17 mouse cellular contexts compared by ENCODE assay signal in the genomic region with DNA sequence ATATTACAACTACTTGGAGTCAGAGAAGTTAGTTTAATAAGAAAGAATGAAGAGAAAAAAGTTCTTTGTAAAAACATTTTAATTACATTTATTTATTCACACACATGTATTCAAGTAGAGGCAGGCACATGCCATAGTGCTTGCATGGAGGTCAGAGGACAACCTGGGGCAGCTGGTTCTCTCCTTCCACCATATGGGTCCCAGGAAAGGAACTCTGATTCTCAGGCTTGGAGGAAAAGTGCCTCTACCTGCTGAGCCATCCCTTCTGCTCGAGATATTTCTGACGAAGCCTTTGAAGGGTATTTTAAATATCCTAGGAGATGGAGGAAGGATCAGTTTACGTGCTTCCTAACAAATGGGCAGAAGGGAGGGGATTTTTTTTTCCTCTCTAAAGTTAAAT. TPM values are rescaled to one million over a fixed set of nuclear protein-coding genes. Genes with fewer than 3 reads are reported as not detected.
A peak's percentile ranks its signal among the peaks of the same experiment; 100 is the strongest.
DNase-seq lines count a peak whose midpoint lies in the region.
"Had no signal": no experiment of that assay in that cellular context is flagged by ENCODE, and none has a peak within 500 bp of the region (broad histone marks: within the 10 kb centered on the region; RNA-seq: fewer than 3 reads in every experiment).

No protein-coding gene starts in this region.

- H3K27ac ChIP-seq in limb, embryonic 10.5 days: no peak overlapping the region
- H3K27ac ChIP-seq: embryonic facial prominence, embryonic 13.5 days; forebrain, embryonic 13.5 days; heart, embryonic 10.5 days; hindbrain, embryonic 12.5 days had no signal

- 74% methylated on average over 3 of the region's 3 CpGs for WGBS in limb, embryonic 10.5 days

- peaks cover 13% of the 10 kb centered on the region for H3K36me3 ChIP-seq in limb, embryonic 10.5 days
- H3K36me3 ChIP-seq: hindbrain, embryonic 12.5 days had no signal

- DNase-seq in cerebellum, adult 11-12 months: peak; percentile 39
- no peak for DNase-seq in cerebellum, postnatal 4 days (ENCODE audit: low spot score in 2 of 2)
- DNase-seq in brain, adult 2 months (ENCODE audit: low read depth, low spot score): peak; percentile 64
- peak; percentile 47 for DNase-seq in cerebellum, adult 9-10 months
- DNase-seq in cerebellum, postnatal 36 days: peak; percentile 22 to 29
- DNase-seq in kidney, adult 18-20 months: no peak
- no peak for DNase-seq in limb, embryonic 10.5 days (ENCODE audit: low spot score)
- DNase-seq: adrenal gland, postnatal 14 days; forebrain, postnatal 0 days; gastrocnemius, adult 2 months; gastrocnemius, postnatal 25 days; heart, postnatal 10 days; heart, postnatal 4 days had no signal

- no peaks in the 10 kb centered on the region for H3K9me3 ChIP-seq in limb, embryonic 10.5 days (replicated peaks)
- H3K9me3 ChIP-seq: embryonic facial prominence, embryonic 13.5 days; forebrain, embryonic 13.5 days; heart, embryonic 10.5 days; hindbrain, embryonic 12.5 days had no signal

- no peaks in the 10 kb centered on the region for H3K4me1 ChIP-seq in limb, embryonic 10.5 days

- H3K27me3 ChIP-seq in limb, embryonic 10.5 days (ENCODE audit: low read depth, poor library complexity, severe bottlenecking): no peaks in the 10 kb centered on the region
- H3K27me3 ChIP-seq: embryonic facial prominence, embryonic 13.5 days; forebrain, embryonic 13.5 days; hindbrain, embryonic 12.5 days had no signal

- H3K4me3 ChIP-seq in limb, embryonic 10.5 days: no peak overlapping the region
- H3K4me3 ChIP-seq: embryonic facial prominence, embryonic 13.5 days; forebrain, embryonic 13.5 days; gastrocnemius, adult 2 months; heart, embryonic 10.5 days; hindbrain, embryonic 12.5 days had no signal

RNA-seq across cellular contexts. Expression of gene Rheb, which starts 19.6 kb away (rescaled TPM):
- 179 and 186 TPM in 2 replicates for polyA plus RNA-seq in limb, embryonic 10.5 days (2016; fragmentation: Nextera tagmentation; extraction: Ambion mirVana)

Comparison
In these comparisons a context has a peak if more than half of its experiments do, and no peak if none do; other contexts are left out.
1. DNase-seq: peak in cerebellum, adult 11-12 months (single experiment), brain, adult 2 months (single experiment), cerebellum, adult 9-10 months (single experiment) and cerebellum, postnatal 36 days (2 of 2); none in cerebellum, postnatal 4 days (0 of 2), kidney, adult 18-20 months (single experiment) and limb, embryonic 10.5 days (single experiment).